Mouse (Mus musculus) 416B (cell line): Measurements from ENCODE around the gene Lrrc7.

Experiments used
- DNase-seq: peaks from one replicate; pipeline ENCODE4 v3.0.0; 2011; ENCODE audit warnings: low read depth

Gene Lrrc7

GRCm38 (mm10) chr3:158362091-158362490 is 199.9 kb downstream of the Lrrc7 start:
- no peak for DNase-seq

GRCm38 (mm10) chr3:158356706-158357105 is 205.3 kb downstream of the Lrrc7 start:
- no peak for DNase-seq

GRCm38 (mm10) chr3:158356194-158356593 is 205.8 kb downstream of the Lrrc7 start:
- no peak for DNase-seq

GRCm38 (mm10) chr3:158340808-158341207 is 221.2 kb downstream of the Lrrc7 start:
- no peak for DNase-seq

GRCm38 (mm10) chr3:158330085-158330484 is 231.9 kb downstream of the Lrrc7 start:
- DNase-seq, result no peak

GRCm38 (mm10) chr3:158310391-158310790 is 251.6 kb downstream of the Lrrc7 start:
- DNase-seq, result no peak

- DNase-seq, result no peak
Observed at GRCm38 (mm10) chr3:158307415-158307814, 254.6 kb downstream of the Lrrc7 start.

GRCm38 (mm10) chr3:158298732-158299131 is 263.3 kb downstream of the Lrrc7 start:
- peak; percentile 5 for DNase-seq

- no peak for DNase-seq
Observed at GRCm38 (mm10) chr3:158295041-158295440, 267.0 kb downstream of the Lrrc7 start.

GRCm38 (mm10) chr3:158284431-158284830 is 277.6 kb downstream of the Lrrc7 start:
- DNase-seq, result no peak

GRCm38 (mm10) chr3:158278631-158279030 is 283.4 kb downstream of the Lrrc7 start:
- DNase-seq, result no peak

GRCm38 (mm10) chr3:158272700-158273099 is 289.3 kb downstream of the Lrrc7 start:
- no peak for DNase-seq

GRCm38 (mm10) chr3:158270887-158271286 is 291.1 kb downstream of the Lrrc7 start:
- no peak for DNase-seq

GRCm38 (mm10) chr3:158252576-158252975 is 309.4 kb downstream of the Lrrc7 start:
- DNase-seq, result peak; percentile 79

- DNase-seq, result no peak
Observed at GRCm38 (mm10) chr3:158247672-158248071, 314.3 kb downstream of the Lrrc7 start.

GRCm38 (mm10) chr3:158210657-158211056 is 351.4 kb downstream of the Lrrc7 start:
- no peak for DNase-seq

GRCm38 (mm10) chr3:158210026-158210425 is 352.0 kb downstream of the Lrrc7 start:
- peak; percentile 46 for DNase-seq

- no peak for DNase-seq
Observed at GRCm38 (mm10) chr3:158207840-158208239, 354.2 kb downstream of the Lrrc7 start.

GRCm38 (mm10) chr3:158202776-158203175 is 359.2 kb downstream of the Lrrc7 start:
- DNase-seq, result no peak

- DNase-seq, result peak; percentile 17
Observed at GRCm38 (mm10) chr3:158195426-158195825, 366.6 kb downstream of the Lrrc7 start.

- no peak for DNase-seq
Observed at GRCm38 (mm10) chr3:158193229-158193628, 368.8 kb downstream of the Lrrc7 start.

GRCm38 (mm10) chr3:158174880-158175735 is 386.9 kb downstream of the Lrrc7 start:
- DNase-seq, result no peak

GRCm38 (mm10) chr3:158169180-158169579 is 392.8 kb downstream of the Lrrc7 start:
- DNase-seq, result no peak

GRCm38 (mm10) chr3:158168454-158168853 is 393.6 kb downstream of the Lrrc7 start:
- DNase-seq, result no peak
